Mouse (Mus musculus) left cerebral cortex, postnatal 25 days (tissue): ENCODE measurements at regions not wholly inside any gene's neighbourhood (a gene's known extent, or its start where the extent isn't known, plus 50 kb on each side); places are given as distances from the start of the nearest gene placed in this dataset.

Experiments used
- DNase-seq, 2 experiments: peaks; one replicate each; pipeline ENCODE4 v3.0.0; 2022; ENCODE audit warnings: low spot score in 2 of 2, mixed read lengths in 1 of 2
- intact Hi-C: fragments of 180-260 bp; cut with DNase I; formaldehyde crosslinking; loops from one replicate; pipeline ENCODE4 v1.15.1; 2025

- DNase-seq: no peak
- intact Hi-C loops: no loop called here
Measured at GRCm38 (mm10) chr14:76837583-76838220, 198.9 kb upstream of the Ccdc122 start.

- DNase-seq: no peak
- intact Hi-C loops: no loop called here
Measured at GRCm38 (mm10) chr14:76836926-76837516, 199.6 kb upstream of the Ccdc122 start.

DNA sequence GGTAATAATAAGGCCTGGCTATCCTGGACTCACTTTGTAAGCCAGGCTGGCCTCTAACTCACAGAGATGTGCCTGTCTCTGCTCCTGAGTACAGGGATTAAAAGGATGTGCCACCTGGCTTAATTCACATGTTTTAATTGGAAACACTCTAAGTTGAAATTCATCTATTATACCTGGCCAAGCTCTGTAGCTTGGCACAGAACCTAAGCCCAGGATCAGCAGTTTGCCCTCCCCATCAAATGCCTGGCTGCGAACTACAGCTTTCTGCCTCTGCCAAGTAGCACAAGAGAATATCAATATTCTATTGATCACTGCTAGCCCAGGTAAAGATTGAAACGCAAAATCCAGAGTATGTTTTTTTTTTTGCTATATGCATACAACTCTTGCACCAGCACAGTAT lies 200.3 kb upstream of the Ccdc122 start:
- intact Hi-C loops: no loop called here
- no peak for DNase-seq

DNA sequence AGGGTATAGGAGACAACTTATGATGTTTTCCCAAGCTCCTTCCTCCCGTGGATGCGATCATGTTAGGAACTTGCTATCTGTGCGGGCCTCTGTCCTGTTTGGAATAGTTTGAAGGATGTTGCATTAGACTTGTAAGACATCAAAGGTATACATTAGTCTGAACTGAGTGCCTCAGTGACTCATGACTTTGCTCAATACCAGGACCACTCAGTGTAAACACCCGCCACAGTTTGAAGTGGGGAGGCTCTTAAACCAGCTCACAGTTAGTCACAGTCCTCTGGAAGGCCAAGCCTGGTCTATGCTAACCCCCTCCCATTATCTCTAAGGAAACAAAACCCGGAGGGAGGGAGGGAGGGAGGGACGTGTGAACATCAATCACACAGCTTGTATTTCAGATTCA lies 202.5 kb upstream of the Ccdc122 start:
- intact Hi-C loops: no loop called here
- no peak for DNase-seq

DNA sequence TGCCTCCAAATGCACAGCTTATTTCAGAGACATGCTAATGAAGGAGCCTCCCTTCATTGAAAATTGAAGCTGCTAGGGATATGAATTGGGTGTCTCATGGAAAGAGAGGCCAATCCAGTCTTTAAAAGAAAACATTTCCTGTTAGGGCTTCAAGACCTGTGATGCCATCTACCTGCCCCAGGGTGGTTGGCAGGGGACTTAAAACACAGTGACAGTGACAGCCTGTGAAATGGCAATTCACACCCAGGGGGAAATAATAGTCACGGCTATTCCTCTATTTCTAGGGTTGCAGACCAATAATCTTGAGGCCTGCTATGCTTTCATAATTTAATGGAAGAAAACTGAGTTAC lies 207.4 kb upstream of the Ccdc122 start:
- intact Hi-C loops: no loop called here
- no peak for DNase-seq

- intact Hi-C loops: no loop called here
- DNase-seq: no peak
Measured at GRCm38 (mm10) chr14:76828453-76829160, 208.0 kb upstream of the Ccdc122 start.

- no peak for DNase-seq
- intact Hi-C loops: no loop called here
Measured at GRCm38 (mm10) chr14:76824066-76824465, 212.5 kb upstream of the Ccdc122 start.

GRCm38 (mm10) chr14:76822766-76823325 lies 213.7 kb upstream of the Ccdc122 start:
- no peak for DNase-seq
- intact Hi-C loops: no loop called here

DNA sequence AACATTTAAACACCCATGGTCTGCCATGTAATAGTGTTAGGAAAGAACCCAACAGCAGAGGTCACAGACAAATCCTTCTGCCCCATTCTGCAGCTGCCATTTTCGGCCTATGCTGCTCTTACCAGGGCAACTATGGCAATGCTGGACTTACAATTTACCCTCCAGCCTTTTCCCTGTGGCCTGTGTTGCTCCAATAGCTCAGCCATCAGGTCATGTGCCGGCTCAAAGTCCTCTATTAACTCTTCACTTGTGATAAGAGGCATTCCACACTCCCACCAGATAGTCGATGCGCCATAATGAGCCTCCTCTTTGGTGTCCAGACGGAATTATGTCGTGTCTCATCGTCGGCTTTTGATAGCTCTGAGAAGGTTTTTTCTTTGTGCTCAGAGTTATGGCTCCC lies 214.7 kb upstream of the Ccdc122 start:
- intact Hi-C loops: loop anchor here (2.0 kb wide), 1 partner anchor 53 kb away; no protein-coding TSS in a partner anchor
- no peak for DNase-seq

GRCm38 (mm10) chr14:76821484-76821883 lies 215.1 kb upstream of the Ccdc122 start:
- DNase-seq: peak in 1 of 2 experiments; percentile 42
- intact Hi-C loops: loop anchor here (2.0 kb wide), 1 partner anchor 53 kb away; no protein-coding TSS in a partner anchor

DNA sequence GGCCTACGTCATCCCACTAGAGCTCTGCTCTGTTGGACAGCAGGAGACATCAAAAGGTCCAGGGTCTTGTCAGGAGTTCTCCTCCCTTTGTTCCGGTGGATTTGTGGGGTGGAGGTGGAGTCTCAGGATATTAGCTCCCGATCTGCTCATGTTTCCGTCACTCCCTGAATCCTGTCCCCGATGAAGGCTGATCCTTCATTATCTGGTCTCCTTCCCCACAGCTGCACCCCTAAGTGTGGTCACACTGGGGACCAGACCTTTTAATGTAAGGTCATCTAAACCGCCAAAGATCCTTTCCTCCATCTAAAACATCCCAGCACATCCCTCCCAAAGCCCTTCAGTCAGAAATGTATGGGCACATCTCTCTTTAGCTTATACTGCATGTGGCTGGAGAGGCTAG lies 215.6 kb upstream of the Ccdc122 start:
- no peak for DNase-seq
- intact Hi-C loops: loop anchor here (2.0 kb wide), 1 partner anchor 54 kb away; no protein-coding TSS in a partner anchor

DNA sequence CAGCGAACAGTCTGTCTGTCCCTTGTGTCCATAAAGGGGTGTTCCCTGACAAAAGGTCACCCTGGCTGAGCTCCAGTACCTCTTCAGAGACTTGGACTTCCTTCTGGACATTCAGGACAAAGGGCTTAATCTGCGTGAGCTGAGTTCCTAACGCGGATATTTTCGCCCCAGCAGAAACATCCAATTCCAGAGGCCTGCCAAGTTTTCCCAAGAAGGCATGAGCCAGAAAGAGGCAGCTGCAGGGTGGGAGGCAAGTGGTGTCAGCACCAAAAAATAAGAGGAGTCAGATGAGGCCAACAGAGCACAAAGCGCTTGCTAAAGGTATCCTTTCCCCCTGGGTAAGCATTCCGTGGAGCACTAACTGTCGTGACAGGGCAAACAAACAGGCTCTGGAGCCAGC lies 216.9 kb upstream of the Ccdc122 start:
- peak; percentile 84 to 94 for DNase-seq
- intact Hi-C loops: loop anchor here (1.0 to 2.0 kb wide), 4 partner anchors 55 to 315 kb away; no protein-coding TSS in a partner anchor

DNA sequence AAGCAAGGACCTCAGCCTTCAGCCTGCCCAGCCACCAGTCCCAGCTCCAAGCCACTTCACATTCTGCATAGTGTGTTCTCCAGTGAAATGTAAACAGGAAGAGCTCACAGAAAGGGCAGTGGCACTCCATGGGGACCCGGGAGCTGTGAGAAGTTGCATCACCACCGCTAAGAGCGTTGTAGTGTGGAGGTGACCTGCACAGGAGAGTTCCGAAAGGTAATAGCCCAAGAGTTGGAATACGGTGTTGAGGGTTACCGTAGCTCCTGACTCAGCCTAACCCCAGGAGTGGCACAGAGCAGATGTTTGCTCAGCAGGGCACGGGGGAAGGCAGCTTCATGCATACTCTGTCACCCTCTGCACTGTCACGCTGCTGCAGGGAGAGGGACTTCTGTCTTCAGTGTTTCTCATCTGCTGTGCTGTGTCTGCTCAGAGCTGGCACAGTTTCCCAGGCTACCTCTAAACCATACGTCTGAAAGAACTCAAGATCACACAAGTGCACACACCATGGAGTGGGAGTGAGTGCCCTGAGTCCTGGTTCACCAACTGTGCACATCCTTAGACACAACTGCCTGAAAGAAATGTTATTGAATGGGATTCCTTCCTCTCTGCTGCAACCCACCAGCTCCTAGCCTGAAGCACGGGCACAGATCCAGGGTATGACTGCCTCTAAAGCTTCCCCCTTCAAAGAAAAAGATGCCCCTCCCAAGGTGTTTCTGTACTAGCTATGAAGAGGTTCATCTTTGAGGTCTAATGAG lies 218.1 kb upstream of the Ccdc122 start:
- peak in 1 of 2 experiments; percentile 55 for DNase-seq
- intact Hi-C loops: loop anchor here (1.0 to 2.0 kb wide), 3 partner anchors 54 to 314 kb away; no protein-coding TSS in a partner anchor

DNA sequence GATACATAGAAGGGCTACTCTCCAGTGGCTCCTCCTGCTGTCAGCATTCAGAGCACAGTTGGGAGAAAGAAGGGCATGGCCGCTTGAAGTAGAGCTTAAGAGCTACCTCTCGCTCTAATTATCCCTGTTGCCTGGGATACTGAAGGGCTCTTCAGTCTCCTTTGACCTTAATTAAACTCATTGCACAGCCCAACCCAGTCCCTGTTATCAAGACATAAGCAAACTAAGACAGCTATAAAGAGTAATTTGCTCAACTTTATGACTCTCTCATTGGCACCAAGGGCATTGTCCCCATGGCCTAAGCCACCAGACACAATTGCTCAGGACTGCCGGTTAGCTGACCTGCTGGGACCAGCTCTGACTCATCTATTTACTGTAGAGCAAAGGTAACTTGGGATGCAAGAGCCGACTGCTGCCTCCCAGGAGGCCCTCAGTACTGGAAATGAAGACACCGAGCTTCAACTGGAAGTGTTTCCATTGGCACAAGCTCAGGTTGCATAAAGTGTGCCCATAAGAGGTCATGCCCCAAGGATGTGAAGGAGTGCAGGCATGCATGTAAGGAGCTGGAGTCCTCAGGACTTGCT lies 219.3 kb upstream of the Ccdc122 start:
- intact Hi-C loops: no loop called here
- no peak for DNase-seq

DNA sequence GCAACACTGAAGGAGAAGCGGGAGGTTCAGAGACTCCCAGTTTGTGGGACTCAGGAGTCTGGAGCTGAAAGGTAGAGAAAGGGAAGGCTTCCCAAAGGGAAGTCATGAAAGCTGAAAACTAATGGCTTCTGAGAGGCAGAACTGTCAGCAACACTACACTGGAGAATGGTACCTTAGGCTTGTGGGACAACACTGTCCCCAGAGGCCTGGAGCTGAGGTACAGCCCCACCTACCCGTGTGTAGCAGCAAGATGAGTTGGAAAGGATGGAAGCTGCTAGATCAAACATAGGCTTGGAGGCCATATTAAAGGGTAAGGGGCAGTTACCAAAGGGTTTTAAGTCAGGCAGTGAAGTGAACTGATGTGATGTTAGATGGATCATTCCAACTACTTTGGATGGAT lies 219.9 kb upstream of the Ccdc122 start:
- DNase-seq: no peak
- intact Hi-C loops: no loop called here

DNA sequence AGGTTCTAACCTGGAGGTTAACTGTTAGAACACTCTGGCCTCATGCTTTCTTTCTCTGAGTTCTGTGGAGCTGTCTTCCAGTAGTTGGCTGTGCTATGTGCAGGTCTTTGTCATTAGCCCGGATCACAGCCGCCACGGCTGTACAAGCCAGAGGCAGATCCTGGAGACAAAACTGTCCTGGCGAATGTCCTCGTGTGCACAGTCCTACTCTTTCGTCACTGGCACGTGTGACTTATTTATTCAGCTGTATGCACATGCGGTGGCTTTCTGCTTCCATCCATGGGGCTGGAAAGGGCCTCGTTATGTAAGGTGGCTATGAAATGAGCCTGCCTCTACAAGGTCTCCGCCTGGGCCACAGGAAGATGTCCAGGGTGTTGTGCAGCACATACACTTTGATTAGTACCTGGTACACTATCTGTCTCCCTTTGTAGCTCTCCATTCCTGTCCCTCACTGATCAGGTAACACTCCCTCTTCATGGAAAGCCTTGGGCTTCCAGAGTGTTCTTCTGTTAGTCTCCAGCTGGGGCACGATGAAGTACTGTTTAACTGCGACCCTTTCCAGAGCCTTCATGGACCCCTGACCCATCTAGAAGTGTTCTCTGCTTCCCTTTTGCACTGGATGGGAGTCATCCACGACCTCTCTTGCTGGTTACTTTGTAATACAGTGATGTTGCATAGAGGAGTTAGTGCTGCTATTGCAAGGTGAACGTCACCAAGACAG lies 224.3 kb upstream of the Ccdc122 start:
- no peak for DNase-seq
- intact Hi-C loops: no loop called here

DNA sequence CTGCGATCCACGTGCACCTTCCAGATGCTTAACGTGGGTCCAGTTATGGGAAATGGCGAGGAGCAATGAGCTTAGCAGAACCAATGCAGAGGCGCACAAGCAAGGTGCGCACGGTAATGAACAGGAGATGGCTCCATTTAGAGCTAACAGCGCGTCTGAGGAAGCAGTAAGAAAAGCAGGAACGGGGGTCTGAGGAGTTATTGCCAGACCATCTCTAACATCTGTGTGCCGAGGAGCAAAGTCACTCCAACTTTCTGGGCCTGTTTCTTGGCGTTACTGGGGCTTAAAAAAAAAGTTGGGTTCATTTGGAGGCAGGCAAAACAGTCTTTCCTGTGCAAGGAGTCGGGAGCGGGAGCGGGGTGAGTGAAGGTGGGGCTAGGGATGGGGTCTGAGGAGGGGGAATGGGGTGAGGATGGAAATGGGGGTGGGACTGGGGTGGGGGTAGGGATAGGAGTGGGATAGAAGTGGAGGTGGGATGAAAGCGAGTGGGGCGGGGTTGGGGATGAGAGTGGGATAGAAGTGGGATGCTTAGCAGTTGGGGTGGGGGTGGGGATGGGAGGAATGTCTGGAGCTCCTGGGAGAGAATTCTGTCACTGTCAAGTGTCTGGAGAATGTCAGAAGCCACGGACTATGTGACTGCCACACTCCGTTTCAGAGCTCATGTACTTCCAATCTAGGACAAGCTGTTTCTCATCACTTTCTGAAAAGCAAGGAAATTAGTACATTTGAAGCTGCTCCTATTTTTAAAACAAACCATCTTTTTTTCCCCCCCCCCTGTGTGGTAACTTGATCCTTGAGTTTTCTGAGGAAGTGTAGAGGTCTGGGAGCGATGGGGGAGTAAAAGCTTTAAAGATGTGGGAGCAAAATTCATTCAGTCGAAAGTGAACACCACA lies 225.6 kb upstream of the Ccdc122 start:
- intact Hi-C loops: no loop called here

DNA sequence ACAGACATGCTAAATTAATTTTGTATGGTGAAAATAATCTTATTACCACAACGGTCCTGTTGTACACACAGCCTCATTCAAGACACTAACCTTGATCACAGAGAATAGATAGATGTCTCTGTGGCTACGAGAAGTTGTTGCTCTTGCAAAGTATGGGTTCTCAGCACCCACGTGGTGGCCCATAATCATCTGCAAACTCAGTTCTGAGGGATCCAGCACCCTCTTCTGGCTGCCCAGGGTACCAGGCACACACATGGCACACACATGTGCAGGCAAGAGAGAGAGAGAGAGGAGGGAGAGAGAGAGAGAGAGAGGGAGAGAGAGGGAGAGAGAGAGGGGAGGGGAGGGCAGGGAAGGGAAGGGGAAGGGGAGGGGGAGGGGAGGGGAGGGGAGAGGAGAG lies 226.5 kb upstream of the Ccdc122 start:
- intact Hi-C loops: no loop called here
- no peak for DNase-seq

More for the DNA sequence above, 225.6 kb upstream of the Ccdc122 start:
- DNase-seq: no peak
